Mouse (Mus musculus): ENCODE results near the gene Bbs9.

DNA sequence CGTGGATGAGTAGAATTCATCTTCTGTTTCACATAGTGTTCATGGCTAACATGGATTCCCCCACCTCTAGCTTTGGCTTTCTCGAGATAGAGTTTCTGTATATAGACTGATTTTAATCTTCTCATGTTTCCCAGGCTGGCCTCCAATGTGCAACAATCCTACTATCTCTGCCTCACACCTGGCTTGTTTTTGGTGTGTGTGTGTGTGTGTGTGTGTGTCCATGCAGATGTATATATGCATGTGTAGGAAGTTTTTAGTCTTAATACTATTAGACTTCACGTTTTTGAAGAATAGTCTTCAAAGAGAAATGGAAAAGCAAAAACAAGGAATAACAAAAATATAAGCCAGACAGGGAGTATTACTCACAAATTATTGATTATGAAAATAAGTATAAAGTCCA, 296.3 kb downstream of the Bbs9 start:
- no peak for TF ChIP-seq POLR2A (IDR thresholded peaks at IDR 0.05; ENCODE audit: borderline replicate concordance, control insufficient read depth, low read depth, low read length)
- TF ChIP-seq CTCF (IDR thresholded peaks at IDR 0.05; ENCODE audit: control insufficient read depth, insufficient read depth, low read length) = no peak
